Mouse (Mus musculus) hindbrain, postnatal 0 days (tissue): ENCODE measurements around the gene Sst. TPM values are rescaled to one million over a fixed set of nuclear protein-coding genes. Genes with fewer than 3 reads are reported as not detected.
"Not testable (repeated sequence)": the region's sequence is repeated elsewhere in the genome, so short reads cannot be mapped to it uniquely, and the experiment has no call there.

ENCODE experiments used
- ATAC-seq: fragments of 200-750 bp; cut with Nextera tagmentation; 2 replicates; pipeline ENCODE4 v1.8.0; 2017; ENCODE audit warnings: mild to moderate bottlenecking, moderate TSS enrichment, moderate library complexity
- DNase-seq: peaks from one replicate; pipeline ENCODE4 v3.0.0-alpha.2; 2015; ENCODE audit warnings: low spot score
- H3K27ac ChIP-seq: fragments of 300-500 bp; sonication (generic); 2 replicates; pipeline ENCODE4 v1.5.1; 2014; ENCODE audit warnings: mild to moderate bottlenecking
- H3K27me3 ChIP-seq: fragments of 300-500 bp; sonication (generic); 2 replicates; pipeline ENCODE4 v1.6.1; 2014; ENCODE audit warnings: low read length, mixed read lengths; ENCODE audit not compliant: insufficient read depth
- H3K36me3 ChIP-seq: fragments of 300-500 bp; sonication (generic); 2 replicates; pipeline ENCODE4 v1.6.1; 2014; ENCODE audit warnings: low read length, mixed read lengths; ENCODE audit not compliant: insufficient read depth
- H3K4me1 ChIP-seq: fragments of 300-500 bp; sonication (generic); 2 replicates; pipeline ENCODE4 v1.6.1; 2014; ENCODE audit warnings: antibody characterized with exemption, low read length, mixed read lengths; ENCODE audit not compliant: insufficient read depth
- H3K4me2 ChIP-seq: fragments of 300-500 bp; sonication (generic); 2 replicates; pipeline ENCODE4 v1.6.1; 2014; ENCODE audit warnings: low read depth, mild to moderate bottlenecking, low read length, moderate library complexity, mixed read lengths
- H3K4me3 ChIP-seq: fragments of 300-500 bp; sonication (generic); 2 replicates; pipeline ENCODE4 v1.5.1; 2014; ENCODE audit warnings: low read length
- H3K9ac ChIP-seq: fragments of 300-500 bp; sonication (generic); replicated peaks from 2 replicates; pipeline ENCODE4 v1.6.1; 2014; ENCODE audit warnings: mild to moderate bottlenecking, low read length, moderate library complexity, mixed read lengths
- H3K9me3 ChIP-seq: fragments of 300-500 bp; sonication (generic); 2 replicates; pipeline ENCODE4 v1.6.1; 2016; ENCODE audit warnings: low read length, mixed read lengths
- CTCF ChIP-seq: IDR thresholded peaks from 2 replicates; pipeline ENCODE4 v1.5.1; 2016; ENCODE audit warnings: antibody characterized with exemption, control low read depth, low read depth
- WGBS: fragments of 180-500 bp; shearing (Covaris S2); extraction: QIAGEN DNeasy Blood & Tissue Kit; methylation state at CpG from one replicate; pipeline ENCODE4 v1.1.7; 2014; 5-methylcytosine and 5-hydroxymethylcytosine counted together
- polyA plus RNA-seq: library from polyadenylated mRNA; unstranded; fragments of >200 nt; fragmentation: Nextera tagmentation; extraction: Ambion mirVana; gene quantifications from 2 replicates; pipeline ENCODE4 v1.2.1, GENCODE M21; 2015
- total RNA-seq: library from RNA; depleted of rRNA; stranded (reverse); fragments of >200 nt; gene quantifications from 2 replicates; pipeline ENCODE4 v1.2.3, GENCODE M21; 2014

The Sst gene
- total and polyA plus RNA-seq, 2 experiments from 2014 or later = 232 to 501 TPM

GRCm38 (mm10) chr16:23922906-23923305 is 32.1 kb upstream of the Sst start:
- Histone ChIP-seq H3K27ac (no peak overlapping the region), H3K36me3 (no peaks in the 10 kb centered on the region), H3K4me3 (no peak overlapping the region), H3K4me2 (no peak overlapping the region), H3K27me3 (no peaks in the 10 kb centered on the region), H3K4me1 (no peaks in the 10 kb centered on the region), H3K9ac (no peak overlapping the region), H3K9me3 (no peaks in the 10 kb centered on the region)
- 89% methylated on average over 1 of the region's 1 CpGs for WGBS
- TF ChIP-seq CTCF = no peak
- ATAC-seq (no peak), DNase-seq (no peak)

GRCm38 (mm10) chr16:23921697-23922096 is 30.9 kb upstream of the Sst start:
- ATAC-seq = no peak
- Histone ChIP-seq H3K4me1 (no peaks in the 10 kb centered on the region), H3K4me3 (no peak overlapping the region), H3K36me3 (no peaks in the 10 kb centered on the region), H3K9ac (no peak overlapping the region), H3K27me3 (no peaks in the 10 kb centered on the region), H3K27ac (no peak overlapping the region), H3K9me3 (no peaks in the 10 kb centered on the region), H3K4me2 (no peak overlapping the region)
- no peak for TF ChIP-seq CTCF
- 74% methylated on average over 5 of the region's 5 CpGs for WGBS
- DNase-seq = no peak

GRCm38 (mm10) chr16:23919418-23919817 is 28.7 kb upstream of the Sst start:
- H3K27ac ChIP-seq = no peak overlapping the region
- H3K4me2 ChIP-seq = no peak overlapping the region
- no peaks in the 10 kb centered on the region for H3K36me3 ChIP-seq
- no peaks in the 10 kb centered on the region for H3K9me3 ChIP-seq
- no peak overlapping the region for H3K4me3 ChIP-seq
- 76% methylated on average over 2 of the region's 2 CpGs for WGBS
- no peaks in the 10 kb centered on the region for H3K4me1 ChIP-seq
- ATAC-seq = no peak
- H3K27me3 ChIP-seq = no peaks in the 10 kb centered on the region
- no peak for DNase-seq
- no peak for TF ChIP-seq CTCF
- H3K9ac ChIP-seq = no peak overlapping the region

- WGBS = 58% methylated on average over 3 of the region's 3 CpGs
- 0 out of 2 replicates have a peak, but pooled peaks cover 5% of the 10 kb centered on the region for H3K9me3 ChIP-seq
- ATAC-seq (no peak), DNase-seq (no peak)
- H3K27ac ChIP-seq = no peak overlapping the region
- no peak for TF ChIP-seq CTCF
- no peak overlapping the region for H3K4me3 ChIP-seq
- no peaks in the 10 kb centered on the region for H3K36me3 ChIP-seq
- no peaks in the 10 kb centered on the region for H3K4me1 ChIP-seq
- H3K9ac ChIP-seq = no peak overlapping the region
- no peaks in the 10 kb centered on the region for H3K27me3 ChIP-seq
- H3K4me2 ChIP-seq = no peak overlapping the region
Measured at GRCm38 (mm10) chr16:23913401-23913800, 22.6 kb upstream of the Sst start.

GRCm38 (mm10) chr16:23912741-23913140 is 22.0 kb upstream of the Sst start:
- H3K36me3 ChIP-seq = no peaks in the 10 kb centered on the region
- 82% methylated on average over 13 of the region's 13 CpGs for WGBS
- no peaks in the 10 kb centered on the region for H3K27me3 ChIP-seq
- 0 out of 2 replicates have a peak, but pooled peaks cover 5% of the 10 kb centered on the region for H3K9me3 ChIP-seq
- H3K27ac ChIP-seq = no peak overlapping the region
- H3K4me3 ChIP-seq = no peak overlapping the region
- no peak overlapping the region for H3K9ac ChIP-seq
- no peak overlapping the region for H3K4me2 ChIP-seq
- no peak for DNase-seq
- ATAC-seq = no peak
- TF ChIP-seq CTCF = no peak
- H3K4me1 ChIP-seq = no peaks in the 10 kb centered on the region

GRCm38 (mm10) chr16:23909015-23909354 is 18.2 kb upstream of the Sst start:
- not testable (repeated sequence) for H3K27me3 ChIP-seq, H3K4me2 ChIP-seq, H3K4me3 ChIP-seq, H3K9ac ChIP-seq, ATAC-seq, DNase-seq, H3K36me3 ChIP-seq, H3K4me1 ChIP-seq, H3K27ac ChIP-seq, H3K9me3 ChIP-seq
- WGBS = 80% methylated on average over 3 of the region's 3 CpGs

DNA sequence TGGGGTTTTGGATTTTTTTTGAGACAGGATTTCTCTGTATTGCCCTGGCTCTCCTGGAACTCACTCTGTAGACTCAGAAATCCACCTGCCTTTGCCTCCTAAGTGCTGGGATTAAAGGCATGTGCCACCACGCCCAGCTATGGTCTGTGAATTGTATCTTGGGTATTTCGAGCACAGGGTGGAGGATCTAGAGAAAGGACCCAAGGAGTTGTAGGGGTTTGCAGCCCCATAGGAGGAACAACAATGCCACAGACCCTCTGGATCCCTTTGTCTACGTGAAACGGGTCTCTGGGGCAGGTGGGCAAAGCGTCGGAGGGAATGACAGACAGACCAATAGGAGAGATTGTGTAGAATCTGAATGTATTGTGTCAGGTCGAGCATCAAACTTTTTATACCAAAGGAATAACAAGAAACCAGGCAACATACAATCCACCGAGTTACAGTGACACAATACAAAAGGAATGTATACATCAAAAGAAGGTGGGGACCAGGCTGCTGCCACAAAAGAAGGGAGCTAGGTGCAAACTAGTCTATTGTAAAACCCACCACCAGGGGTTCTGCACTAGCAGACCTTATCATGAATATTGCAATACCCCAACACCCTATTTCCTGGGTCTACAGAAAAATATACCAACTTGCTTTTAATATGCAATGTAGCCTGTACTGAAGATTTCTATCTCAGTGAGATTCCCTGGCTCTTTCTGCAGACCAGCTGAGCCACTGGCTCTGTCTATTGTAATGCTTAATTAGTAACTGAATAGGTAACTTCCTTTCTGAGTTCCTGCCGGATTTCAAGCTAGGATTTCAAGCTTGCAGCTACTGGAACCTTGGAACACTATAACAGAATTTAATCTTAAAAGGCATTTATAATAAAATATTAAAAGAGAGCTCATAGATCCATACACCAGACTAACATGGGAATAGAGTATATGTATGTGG is 17.6 kb upstream of the Sst start:
- H3K9ac ChIP-seq, H3K4me3 ChIP-seq, ATAC-seq, H3K9me3 ChIP-seq, H3K27ac ChIP-seq, H3K27me3 ChIP-seq, H3K4me2 ChIP-seq, DNase-seq, H3K36me3 ChIP-seq, H3K4me1 ChIP-seq: not testable (repeated sequence)
- 79% methylated on average over 9 of the region's 9 CpGs for WGBS

GRCm38 (mm10) chr16:23906586-23906985 is 15.8 kb upstream of the Sst start:
- H3K4me1 ChIP-seq, DNase-seq, H3K4me3 ChIP-seq, H3K36me3 ChIP-seq, H3K4me2 ChIP-seq, H3K27ac ChIP-seq, H3K9ac ChIP-seq, H3K9me3 ChIP-seq, H3K27me3 ChIP-seq, ATAC-seq: not testable (repeated sequence)
- 92% methylated on average over 3 of the region's 3 CpGs for WGBS
